Mouse (Mus musculus): Measurements from ENCODE around the gene Rtn1. TPM values are rescaled to one million over a fixed set of nuclear protein-coding genes. Genes with fewer than 3 reads are reported as not detected.

Rtn1 gene
- polyA plus RNA-seq, 1 experiment from 2014 or later = 235 TPM

DNA sequence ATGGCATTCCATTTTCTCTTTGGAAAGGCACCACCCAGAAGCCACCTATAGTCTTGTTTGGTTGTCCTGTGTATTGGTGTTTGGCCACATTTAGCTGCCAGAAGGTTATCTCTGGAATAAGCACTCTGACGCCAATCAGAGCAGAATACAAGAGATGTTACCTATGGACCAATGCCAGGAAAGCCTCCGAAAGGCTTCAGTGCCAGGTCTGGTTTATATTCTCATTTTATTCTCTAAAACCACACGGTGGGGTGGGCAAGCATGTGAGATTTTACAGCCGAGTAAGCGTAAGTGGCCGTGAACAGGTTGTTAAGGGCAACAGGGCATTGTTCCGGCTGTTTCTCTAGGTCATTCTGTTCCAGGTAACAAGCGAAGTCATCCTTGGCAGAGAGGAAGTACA, 60.3 kb downstream of the Rtn1 start:
- Histone ChIP-seq H3K27me3 (ENCODE audit: control insufficient read depth, insufficient read depth, low read length) (no peaks in the 10 kb centered on the region), H3K9me3 (ENCODE audit: control insufficient read depth, low read length) (no peaks in the 10 kb centered on the region), H3K4me3 (ENCODE audit: low read depth, low read length) (no peak overlapping the region), H3K9ac (ENCODE audit: low read length) (no peak overlapping the region), H3K36me3 (ENCODE audit: control insufficient read depth, insufficient read depth, low read length) (no peaks in the 10 kb centered on the region), H3K4me1 (replicated peaks; ENCODE audit: control insufficient read depth, insufficient read depth, low read length) (no peaks in the 10 kb centered on the region), H3K4me2 (ENCODE audit: low read depth, low read length, severe bottlenecking) (no peak overlapping the region), H3K27ac (ENCODE audit: low read depth, low read length) (no peak overlapping the region)
- ATAC-seq (replicated peaks; ENCODE audit: low FRiP score) (no peak), DNase-seq (ENCODE audit: low spot score) (no peak)
- 90% methylated on average over 8 of the region's 8 CpGs for WGBS

DNA sequence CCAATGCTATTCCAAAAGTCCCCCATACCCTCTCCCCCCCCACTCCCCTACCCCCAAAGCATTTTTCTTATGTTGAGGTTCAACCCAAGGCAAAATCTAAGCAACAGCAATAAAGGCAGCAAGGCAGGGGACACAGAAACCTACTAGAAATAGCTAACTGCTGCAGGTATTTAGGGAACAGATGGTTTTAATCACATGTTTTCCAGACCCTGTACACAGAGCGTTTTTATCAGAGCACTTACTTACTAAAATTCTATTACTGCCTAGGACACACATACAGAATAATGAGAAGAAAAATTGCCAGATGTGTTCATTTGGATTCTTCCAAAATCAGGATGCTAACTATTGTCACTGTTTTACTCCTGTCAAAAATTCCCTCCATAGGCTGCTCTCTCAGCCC, 61.7 kb downstream of the Rtn1 start:
- DNase-seq (ENCODE audit: low spot score) (no peak), ATAC-seq (replicated peaks; ENCODE audit: low FRiP score) (no peak)
- H3K4me2 ChIP-seq (ENCODE audit: low read depth, low read length, severe bottlenecking) = no peak overlapping the region
- no peaks in the 10 kb centered on the region for H3K4me1 ChIP-seq (replicated peaks; ENCODE audit: control insufficient read depth, insufficient read depth, low read length)
- H3K36me3 ChIP-seq (ENCODE audit: control insufficient read depth, insufficient read depth, low read length) = no peaks in the 10 kb centered on the region
- no peaks in the 10 kb centered on the region for H3K9me3 ChIP-seq (ENCODE audit: control insufficient read depth, low read length)
- WGBS = 89% methylated on average over 1 of the region's 1 CpGs
- H3K9ac ChIP-seq (ENCODE audit: low read length) = no peak overlapping the region
- H3K27me3 ChIP-seq (ENCODE audit: control insufficient read depth, insufficient read depth, low read length) = no peaks in the 10 kb centered on the region
- H3K27ac ChIP-seq (ENCODE audit: low read depth, low read length) = no peak overlapping the region
- no peak overlapping the region for H3K4me3 ChIP-seq (ENCODE audit: low read depth, low read length)

GRCm38 (mm10) chr12:72343639-72344038, 65.2 kb downstream of the Rtn1 start:
- Histone ChIP-seq H3K9me3 (ENCODE audit: control insufficient read depth, low read length) (no peaks in the 10 kb centered on the region), H3K4me2 (ENCODE audit: low read depth, low read length, severe bottlenecking) (no peak overlapping the region), H3K27me3 (ENCODE audit: control insufficient read depth, insufficient read depth, low read length) (no peaks in the 10 kb centered on the region), H3K4me3 (ENCODE audit: low read depth, low read length) (no peak overlapping the region), H3K36me3 (ENCODE audit: control insufficient read depth, insufficient read depth, low read length) (no peaks in the 10 kb centered on the region), H3K9ac (ENCODE audit: low read length) (no peak overlapping the region), H3K4me1 (replicated peaks; ENCODE audit: control insufficient read depth, insufficient read depth, low read length) (no peaks in the 10 kb centered on the region), H3K27ac (ENCODE audit: low read depth, low read length) (no peak overlapping the region)
- ATAC-seq (replicated peaks; ENCODE audit: low FRiP score) (no peak), DNase-seq (ENCODE audit: low spot score) (no peak)
- 48% methylated on average over 2 of the region's 2 CpGs for WGBS

- H3K27me3 ChIP-seq (ENCODE audit: control insufficient read depth, insufficient read depth, low read length) = no peaks in the 10 kb centered on the region
- no peak overlapping the region for H3K9ac ChIP-seq (ENCODE audit: low read length)
- H3K27ac ChIP-seq (ENCODE audit: low read depth, low read length) = no peak overlapping the region
- H3K4me3 ChIP-seq (ENCODE audit: low read depth, low read length) = no peak overlapping the region
- H3K36me3 ChIP-seq (ENCODE audit: control insufficient read depth, insufficient read depth, low read length) = no peaks in the 10 kb centered on the region
- H3K4me2 ChIP-seq (ENCODE audit: low read depth, low read length, severe bottlenecking) = no peak overlapping the region
- no peak for ATAC-seq (replicated peaks; ENCODE audit: low FRiP score)
- DNase-seq (ENCODE audit: low spot score) = no peak
- no peaks in the 10 kb centered on the region for H3K4me1 ChIP-seq (replicated peaks; ENCODE audit: control insufficient read depth, insufficient read depth, low read length)
- no peaks in the 10 kb centered on the region for H3K9me3 ChIP-seq (ENCODE audit: control insufficient read depth, low read length)
- 96% methylated on average over 13 of the region's 13 CpGs for WGBS
These were observed 72.8 kb downstream of the Rtn1 start for GRCm38 (mm10) chr12:72336009-72336408.

DNA sequence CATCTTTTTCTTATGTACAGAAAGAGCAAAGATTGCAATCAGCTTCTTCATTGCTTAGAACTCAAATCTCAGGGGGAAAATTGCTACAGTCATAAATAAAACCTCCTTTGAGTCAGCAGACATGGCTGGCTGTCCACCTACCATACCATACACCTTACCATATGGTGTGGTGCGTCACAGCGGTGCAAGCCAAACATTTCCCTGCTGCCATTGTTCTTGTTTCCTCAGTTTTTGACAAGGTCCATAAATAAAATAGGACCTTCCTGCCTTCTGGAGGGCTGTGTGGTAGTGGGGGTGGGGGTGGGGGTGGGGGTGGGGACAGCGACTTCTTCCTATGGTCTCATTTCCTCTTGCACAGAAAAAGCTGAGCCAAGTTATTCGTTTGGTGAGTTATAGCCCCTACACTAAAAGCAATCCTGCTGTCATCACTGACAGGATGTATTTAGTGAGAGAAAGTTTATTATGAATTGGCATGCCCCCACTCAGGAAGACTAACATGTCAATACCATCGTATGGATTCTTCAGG, 76.3 kb downstream of the Rtn1 start:
- ATAC-seq (replicated peaks; ENCODE audit: low FRiP score) (no peak), DNase-seq (ENCODE audit: low spot score) (no peak)
- H3K27ac ChIP-seq (ENCODE audit: low read depth, low read length) = no peak overlapping the region
- H3K27me3 ChIP-seq (ENCODE audit: control insufficient read depth, insufficient read depth, low read length) = no peaks in the 10 kb centered on the region
- H3K9ac ChIP-seq (ENCODE audit: low read length) = no peak overlapping the region
- H3K36me3 ChIP-seq (ENCODE audit: control insufficient read depth, insufficient read depth, low read length) = no peaks in the 10 kb centered on the region
- no peak overlapping the region for H3K4me2 ChIP-seq (ENCODE audit: low read depth, low read length, severe bottlenecking)
- 91% methylated on average over 5 of the region's 5 CpGs for WGBS
- no peaks in the 10 kb centered on the region for H3K4me1 ChIP-seq (replicated peaks; ENCODE audit: control insufficient read depth, insufficient read depth, low read length)
- H3K4me3 ChIP-seq (ENCODE audit: low read depth, low read length) = no peak overlapping the region
- H3K9me3 ChIP-seq (ENCODE audit: control insufficient read depth, low read length) = no peaks in the 10 kb centered on the region

DNA sequence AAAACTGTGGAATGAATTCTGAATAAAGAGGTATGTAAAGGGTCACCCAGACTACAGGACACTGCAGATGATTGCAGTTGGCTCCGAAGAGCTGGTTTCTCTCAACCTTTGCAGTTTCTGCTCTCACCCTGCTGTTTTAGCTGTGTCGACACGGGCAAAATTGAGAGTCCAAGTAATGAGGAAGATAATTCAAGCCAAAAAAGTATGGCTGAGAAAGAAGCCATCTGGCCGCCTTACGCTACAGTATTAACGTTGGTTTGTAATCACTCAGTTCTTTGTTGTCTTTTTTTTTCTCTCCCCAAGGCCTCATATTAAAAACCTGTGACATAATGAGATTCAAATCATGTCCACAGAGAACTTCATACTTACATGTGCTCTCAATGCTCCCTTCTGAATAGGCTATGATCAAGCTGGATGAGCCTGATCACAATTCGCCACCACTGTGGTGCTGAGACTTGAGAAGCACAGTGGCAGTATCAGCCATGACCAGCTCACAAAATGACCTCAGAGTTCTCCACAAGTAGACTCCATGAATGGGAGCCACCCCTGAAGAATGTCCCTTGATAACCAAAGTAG, 76.9 kb downstream of the Rtn1 start:
- no peaks in the 10 kb centered on the region for H3K9me3 ChIP-seq (ENCODE audit: control insufficient read depth, low read length)
- 86% methylated on average over 7 of the region's 7 CpGs for whole genome bisulfite sequencing

GRCm38 (mm10) chr12:72326087-72326486, 82.8 kb downstream of the Rtn1 start:
- Histone ChIP-seq H3K27me3 (ENCODE audit: control insufficient read depth, insufficient read depth, low read length) (no peaks in the 10 kb centered on the region), H3K9me3 (ENCODE audit: control insufficient read depth, low read length) (no peaks in the 10 kb centered on the region), H3K9ac (ENCODE audit: low read length) (no peak overlapping the region), H3K27ac (ENCODE audit: low read depth, low read length) (no peak overlapping the region), H3K4me3 (ENCODE audit: low read depth, low read length) (no peak overlapping the region), H3K4me2 (ENCODE audit: low read depth, low read length, severe bottlenecking) (no peak overlapping the region), H3K36me3 (ENCODE audit: control insufficient read depth, insufficient read depth, low read length) (no peaks in the 10 kb centered on the region), H3K4me1 (replicated peaks; ENCODE audit: control insufficient read depth, insufficient read depth, low read length) (no peaks in the 10 kb centered on the region)
- ATAC-seq (replicated peaks; ENCODE audit: low FRiP score) = no peak
- no peak for DNase-seq (ENCODE audit: low spot score)

More for the DNA sequence above, 76.9 kb downstream of the Rtn1 start:
- H3K27me3 ChIP-seq (ENCODE audit: control insufficient read depth, insufficient read depth, low read length) = no peaks in the 10 kb centered on the region
- no peak overlapping the region for H3K4me3 ChIP-seq (ENCODE audit: low read depth, low read length)
- DNase-seq (ENCODE audit: low spot score) = no peak
- no peaks in the 10 kb centered on the region for H3K36me3 ChIP-seq (ENCODE audit: control insufficient read depth, insufficient read depth, low read length)
- no peak for ATAC-seq (replicated peaks; ENCODE audit: low FRiP score)
- no peaks in the 10 kb centered on the region for H3K4me1 ChIP-seq (replicated peaks; ENCODE audit: control insufficient read depth, insufficient read depth, low read length)
- no peak overlapping the region for H3K9ac ChIP-seq (ENCODE audit: low read length)
- no peak overlapping the region for H3K4me2 ChIP-seq (ENCODE audit: low read depth, low read length, severe bottlenecking)
- no peak overlapping the region for H3K27ac ChIP-seq (ENCODE audit: low read depth, low read length)

DNA sequence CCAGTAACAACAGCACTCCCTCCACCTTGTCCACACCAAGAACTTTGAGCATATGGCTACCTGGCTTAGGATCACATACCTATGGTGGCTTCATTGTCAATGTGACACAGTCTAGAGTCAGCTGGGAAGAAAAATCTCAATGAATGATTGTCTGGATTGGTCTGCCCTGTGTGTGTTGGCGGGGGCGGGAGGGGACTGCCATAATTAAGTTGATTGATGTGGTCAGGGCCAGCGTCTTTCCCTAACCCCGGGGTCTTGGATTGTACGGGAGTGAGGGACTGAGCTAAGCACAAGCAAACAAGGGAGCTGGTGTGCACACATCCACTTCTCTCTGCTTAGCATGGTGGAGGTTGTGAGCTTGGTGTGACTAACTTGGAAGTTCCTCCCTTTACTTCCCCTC, 83.8 kb downstream of the Rtn1 start:
- no peaks in the 10 kb centered on the region for H3K9me3 ChIP-seq (ENCODE audit: control insufficient read depth, low read length)
- H3K4me3 ChIP-seq (ENCODE audit: low read depth, low read length) = no peak overlapping the region
- no peak overlapping the region for H3K27ac ChIP-seq (ENCODE audit: low read depth, low read length)
- no peak overlapping the region for H3K4me2 ChIP-seq (ENCODE audit: low read depth, low read length, severe bottlenecking)
- ATAC-seq (replicated peaks; ENCODE audit: low FRiP score) (no peak), DNase-seq (ENCODE audit: low spot score) (no peak)
- WGBS = 71% methylated on average over 5 of the region's 5 CpGs
- no peaks in the 10 kb centered on the region for H3K36me3 ChIP-seq (ENCODE audit: control insufficient read depth, insufficient read depth, low read length)
- no peaks in the 10 kb centered on the region for H3K27me3 ChIP-seq (ENCODE audit: control insufficient read depth, insufficient read depth, low read length)
- H3K4me1 ChIP-seq (replicated peaks; ENCODE audit: control insufficient read depth, insufficient read depth, low read length) = no peaks in the 10 kb centered on the region
- no peak overlapping the region for H3K9ac ChIP-seq (ENCODE audit: low read length)

GRCm38 (mm10) chr12:72324210-72324871, 84.5 kb downstream of the Rtn1 start:
- WGBS = 91% methylated on average over 10 of the region's 10 CpGs

More at GRCm38 (mm10) chr12:72324210-72324871, 84.5 kb downstream of the Rtn1 start:
- ATAC-seq (replicated peaks; ENCODE audit: low FRiP score) (no peak), DNase-seq (ENCODE audit: low spot score) (no peak)
- no peak overlapping the region for H3K4me3 ChIP-seq (ENCODE audit: low read depth, low read length)
- no peak overlapping the region for H3K27ac ChIP-seq (ENCODE audit: low read depth, low read length)
- H3K9ac ChIP-seq (ENCODE audit: low read length) = no peak overlapping the region
- H3K4me1 ChIP-seq (replicated peaks; ENCODE audit: control insufficient read depth, insufficient read depth, low read length) = no peaks in the 10 kb centered on the region
- no peak overlapping the region for H3K4me2 ChIP-seq (ENCODE audit: low read depth, low read length, severe bottlenecking)
- H3K27me3 ChIP-seq (ENCODE audit: control insufficient read depth, insufficient read depth, low read length) = no peaks in the 10 kb centered on the region
- no peaks in the 10 kb centered on the region for H3K9me3 ChIP-seq (ENCODE audit: control insufficient read depth, low read length)
- no peaks in the 10 kb centered on the region for H3K36me3 ChIP-seq (ENCODE audit: control insufficient read depth, insufficient read depth, low read length)
